Mouse (Mus musculus): ENCODE measurements around the gene Hist1h3h. TPM values are rescaled to one million over a fixed set of nuclear protein-coding genes. Genes with fewer than 3 reads are reported as not detected.
"Not testable (repeated sequence)": the region's sequence is repeated elsewhere in the genome, so short reads cannot be mapped to it uniquely, and the experiment has no call there.

Hist1h3h gene
- polyA plus RNA-seq, 1 experiment from 2014 or later: 3.2 TPM

GRCm38 (mm10) chr13:21715131-21715863 is 2.2 kb upstream of the Hist1h3h start:
- peak overlapping the region; percentile 84 for H3K4me2 ChIP-seq (replicated peaks)
- no peaks in the 10 kb centered on the region for H3K36me3 ChIP-seq (replicated peaks; ENCODE audit: control insufficient read depth, insufficient read depth)
- DNase-seq (ENCODE audit: low spot score) (no peak), ATAC-seq (ENCODE audit: low FRiP score) (no peak)
- H3K9ac ChIP-seq: peak overlapping the region; percentile 50
- peaks cover 25% of the 10 kb centered on the region for H3K4me1 ChIP-seq (replicated peaks; ENCODE audit: control insufficient read depth, insufficient read depth, low read length)
- peak overlapping the region; percentile 68 for H3K27ac ChIP-seq
- H3K4me3 ChIP-seq (replicated peaks; ENCODE audit: low read length): peak overlapping the region; percentile 32
- under 1% methylated on average over 19 of the region's 22 CpGs for WGBS
- H3K27me3 ChIP-seq (ENCODE audit: control insufficient read depth, insufficient read depth, low read length): no peaks in the 10 kb centered on the region
- no peaks in the 10 kb centered on the region for H3K9me3 ChIP-seq (ENCODE audit: control insufficient read depth, low read length)

- peak; percentile 95 for ATAC-seq (ENCODE audit: low FRiP score)
- WGBS: under 1% methylated on average over 28 of the region's 50 CpGs
Observed at GRCm38 (mm10) chr13:21715864-21716539, 1.5 kb upstream of the Hist1h3h start, which contains the start of the genes Hist1h2bl and Hist1h2ai. TSS of gene Hist1h2bl (minus strand) at chr13:21716143. TSS of gene Hist1h2ai (plus strand) at chr13:21716422.

GRCm38 (mm10) chr13:21716540-21717391 is 693 bp upstream of the Hist1h3h start:
- DNase-seq (ENCODE audit: low spot score): peak; percentile 57
- ATAC-seq (ENCODE audit: low FRiP score); H3K9me3 ChIP-seq (ENCODE audit: control insufficient read depth, low read length); H3K36me3 ChIP-seq (replicated peaks; ENCODE audit: control insufficient read depth, insufficient read depth); H3K27me3 ChIP-seq (ENCODE audit: control insufficient read depth, insufficient read depth, low read length): not testable (repeated sequence)
- Histone ChIP-seq H3K9ac (peak overlapping the region; percentile 62), H3K27ac (peak overlapping the region; percentile 87), H3K4me2 (replicated peaks) (peak overlapping the region; percentile 84), H3K4me3 (replicated peaks; ENCODE audit: low read length) (peak overlapping the region; percentile 32), H3K4me1 (replicated peaks; ENCODE audit: control insufficient read depth, insufficient read depth, low read length) (peaks cover 25% of the 10 kb centered on the region)
- WGBS: 0% methylated on average over 9 of the region's 38 CpGs

More at GRCm38 (mm10) chr13:21715864-21716539, 1.5 kb upstream of the Hist1h3h start, which contains the start of the genes Hist1h2bl and Hist1h2ai:
- Histone ChIP-seq H3K27ac (peak within 1 kb of the TSS; percentile 87), H3K4me1 (replicated peaks; ENCODE audit: control insufficient read depth, insufficient read depth, low read length) (peaks cover 25% of the 10 kb centered on the region), H3K4me2 (replicated peaks) (peak within 1 kb of the TSS; percentile 84), H3K4me3 (replicated peaks; ENCODE audit: low read length) (peak within 1 kb of the TSS; percentile 32), H3K9ac (peak within 1 kb of the TSS; percentile 62)
- not testable (repeated sequence) for H3K36me3 ChIP-seq (replicated peaks; ENCODE audit: control insufficient read depth, insufficient read depth); H3K9me3 ChIP-seq (ENCODE audit: control insufficient read depth, low read length); H3K27me3 ChIP-seq (ENCODE audit: control insufficient read depth, insufficient read depth, low read length)
- DNase-seq (ENCODE audit: low spot score): peak; percentile 97

- peak overlapping the region; percentile 84 for H3K4me2 ChIP-seq (replicated peaks)
- no peak for DNase-seq (ENCODE audit: low spot score)
- peak overlapping the region; percentile 51 for H3K9ac ChIP-seq
- peaks cover 30% of the 10 kb centered on the region for H3K4me1 ChIP-seq (replicated peaks; ENCODE audit: control insufficient read depth, insufficient read depth, low read length)
- no peak overlapping the region for H3K27ac ChIP-seq
- no peaks in the 10 kb centered on the region for H3K9me3 ChIP-seq (ENCODE audit: control insufficient read depth, low read length)
- no peak for ATAC-seq (ENCODE audit: low FRiP score)
- H3K27me3 ChIP-seq (ENCODE audit: control insufficient read depth, insufficient read depth, low read length): no peaks in the 10 kb centered on the region
- peak overlapping the region; percentile 32 for H3K4me3 ChIP-seq (replicated peaks; ENCODE audit: low read length)
- H3K36me3 ChIP-seq (replicated peaks; ENCODE audit: control insufficient read depth, insufficient read depth): no peaks in the 10 kb centered on the region
- WGBS: 61% methylated on average over 4 of the region's 4 CpGs
Observed at GRCm38 (mm10) chr13:21718381-21719080, 1.1 kb downstream of the Hist1h3h start.

GRCm38 (mm10) chr13:21721107-21721756 is 3.8 kb downstream of the Hist1h3h start:
- Histone ChIP-seq H3K9ac (peak overlapping the region; percentile 34; the same call in 1 of the 2 replicates), H3K27ac (peak overlapping the region; percentile 65), H3K4me1 (replicated peaks; ENCODE audit: control insufficient read depth, insufficient read depth, low read length) (peaks cover 22% of the 10 kb centered on the region), H3K4me3 (replicated peaks; ENCODE audit: low read length) (peak overlapping the region; percentile 34), H3K4me2 (replicated peaks) (peak overlapping the region; percentile 69)
- H3K27me3 ChIP-seq (ENCODE audit: control insufficient read depth, insufficient read depth, low read length); DNase-seq (ENCODE audit: low spot score); ATAC-seq (ENCODE audit: low FRiP score); H3K36me3 ChIP-seq (replicated peaks; ENCODE audit: control insufficient read depth, insufficient read depth); H3K9me3 ChIP-seq (ENCODE audit: control insufficient read depth, low read length): not testable (repeated sequence)
- 2% methylated on average over 18 of the region's 44 CpGs for WGBS

- H3K36me3 ChIP-seq (replicated peaks; ENCODE audit: control insufficient read depth, insufficient read depth); H3K9me3 ChIP-seq (ENCODE audit: control insufficient read depth, low read length); H3K27me3 ChIP-seq (ENCODE audit: control insufficient read depth, insufficient read depth, low read length): not testable (repeated sequence)
- Histone ChIP-seq H3K4me3 (replicated peaks; ENCODE audit: low read length) (peak within 1 kb of the TSS; percentile 34), H3K4me1 (replicated peaks; ENCODE audit: control insufficient read depth, insufficient read depth, low read length) (peaks cover 20% of the 10 kb centered on the region), H3K4me2 (replicated peaks) (peak within 1 kb of the TSS; percentile 69), H3K9ac (peak within 1 kb of the TSS; percentile 53), H3K27ac (peak within 1 kb of the TSS; percentile 85)
- WGBS: under 1% methylated on average over 37 of the region's 37 CpGs
- peak; percentile 91 for DNase-seq (ENCODE audit: low spot score)
- ATAC-seq (ENCODE audit: low FRiP score): peak; percentile 97
Observed at GRCm38 (mm10) chr13:21721757-21722372, 4.4 kb downstream of the Hist1h3h start, which contains the start of gene Hist1h2bm. TSS of gene Hist1h2bm (plus strand) at chr13:21722044.

- H3K36me3 ChIP-seq (replicated peaks; ENCODE audit: control insufficient read depth, insufficient read depth): no peaks in the 10 kb centered on the region
- DNase-seq (ENCODE audit: low spot score) (peak; percentile 50), ATAC-seq (ENCODE audit: low FRiP score) (peak; percentile 14; the same call in 1 of the 2 replicates)
- H3K4me1 ChIP-seq (replicated peaks; ENCODE audit: control insufficient read depth, insufficient read depth, low read length): peaks cover 17% of the 10 kb centered on the region
- H3K9me3 ChIP-seq (ENCODE audit: control insufficient read depth, low read length): no peaks in the 10 kb centered on the region
- H3K27ac ChIP-seq: peak overlapping the region; percentile 85
- H3K9ac ChIP-seq: peak overlapping the region; percentile 53
- H3K4me3 ChIP-seq (replicated peaks; ENCODE audit: low read length): peak overlapping the region; percentile 34
- H3K27me3 ChIP-seq (ENCODE audit: control insufficient read depth, insufficient read depth, low read length): no peaks in the 10 kb centered on the region
- peak overlapping the region; percentile 69 for H3K4me2 ChIP-seq (replicated peaks)
- WGBS: 2% methylated on average over 11 of the region's 11 CpGs
Observed at GRCm38 (mm10) chr13:21722373-21722925, 5.0 kb downstream of the Hist1h3h start.
